13 mouse cellular contexts compared by ENCODE assay signal in genomic region chr1:135129543-135130183, GRCm38 (mm10). TPM values are rescaled to one million over a fixed set of nuclear protein-coding genes. Genes with fewer than 3 reads are reported as not detected.
DNase-seq lines count a peak whose midpoint lies in the region; ATAC-seq lines count a peak whose summit lies in the region.
"Had no signal": no experiment of that assay in that cellular context is flagged by ENCODE, and none has a peak within 500 bp of the region (broad histone marks: within the 10 kb centered on the region; RNA-seq: fewer than 3 reads in every experiment).

No protein-coding gene starts in this region.

- ATAC-seq in granulocyte monocyte progenitor cell, adult 5-6 weeks (replicated peaks; ENCODE audit: poor library complexity, severe bottlenecking) = no peak
- ATAC-seq: lung, postnatal 0 days had no signal

- peak; percentile 65 for DNase-seq in testis, postnatal 14 days (ENCODE audit: low spot score)
- DNase-seq in testis, postnatal 10 days (ENCODE audit: low spot score) = no peak
- peak; percentile 26 for DNase-seq in brain, adult 2 months (ENCODE audit: low read depth, low spot score)
- DNase-seq in naive thymus-derived CD4-positive, alpha-beta T cell, adult 2 months (ENCODE audit: low read depth) = peak; percentile 49
- no peak for DNase-seq in lung, postnatal 14 days
- no peak for DNase-seq in gastrocnemius, postnatal 10 days
- DNase-seq: adrenal gland, postnatal 25 days; cerebellum, postnatal 10 days; kidney, adult 18-20 months; right cerebral cortex, adult 18-20 months had no signal

RNA-seq across cellular contexts. Expression of gene Ptpn7, which starts 2.8 kb away (rescaled TPM):
- total RNA-seq in granulocyte monocyte progenitor cell, adult 5-6 weeks (2014; fragmentation: Nextera tagmentation) = 133 and 146 TPM in 2 replicates
- total RNA-seq in granulocyte monocyte progenitor cell, adult 5-6 weeks (2017) = 101 and 112 TPM in 2 replicates
- 1 to 10 TPM in 1 of 2 experiments, under 1 TPM in 1; 0.38 to 1.1 TPM for total RNA-seq in gastrocnemius, postnatal 10 days (2021)

RNA-seq across cellular contexts. Expression of gene Arl8a, which starts 17.0 kb away (rescaled TPM):
- total RNA-seq in granulocyte monocyte progenitor cell, adult 5-6 weeks (2014; fragmentation: Nextera tagmentation) = 35.6 and 48.5 TPM in 2 replicates
- 18.3 and 20.3 TPM in 2 replicates for total RNA-seq in granulocyte monocyte progenitor cell, adult 5-6 weeks (2017)
- 10 to 100 TPM; 32.3 to 39.9 TPM for total RNA-seq in gastrocnemius, postnatal 10 days (2021)

RNA-seq across cellular contexts. Expression of gene Lgr6, which starts 24.6 kb away (rescaled TPM):
- total RNA-seq in granulocyte monocyte progenitor cell, adult 5-6 weeks (2014; fragmentation: Nextera tagmentation) = not detected in 2 replicates
- total RNA-seq in granulocyte monocyte progenitor cell, adult 5-6 weeks (2017) = 0.04 TPM in 1 of 2 replicates, not detected in the other
- total RNA-seq in gastrocnemius, postnatal 10 days (2021) = 1 to 10 TPM; 1.2 to 1.6 TPM

RNA-seq across cellular contexts. Expression of gene Gpr37l1, which starts 37.8 kb away (rescaled TPM):
- total RNA-seq in granulocyte monocyte progenitor cell, adult 5-6 weeks (2014; fragmentation: Nextera tagmentation) = not detected in 2 replicates
- not detected in 2 replicates for total RNA-seq in granulocyte monocyte progenitor cell, adult 5-6 weeks (2017)
- total RNA-seq in gastrocnemius, postnatal 10 days (2021) = 1 to 10 TPM; 2.0 to 2.6 TPM
- total RNA-seq: CH12.LX had no signal

Comparison
In these comparisons a context has a peak if more than half of its experiments do, and no peak if none do; other contexts are left out.
1. DNase-seq: peak in testis, postnatal 14 days (single experiment), brain, adult 2 months (single experiment) and naive thymus-derived CD4-positive, alpha-beta T cell, adult 2 months (single experiment); none in testis, postnatal 10 days (single experiment), lung, postnatal 14 days (single experiment) and gastrocnemius, postnatal 10 days (single experiment).
2. RNA of gene Ptpn7, which starts 2.8 kb away (total RNA-seq): 101 to 146 TPM in granulocyte monocyte progenitor cell, adult 5-6 weeks; 0.38 to 1.1 TPM in gastrocnemius, postnatal 10 days; every median in the first group is over 10 times any median in the second.